Mouse (Mus musculus) midbrain, embryonic 11.5 days (tissue): ENCODE results near the gene Ccdc162. TPM values are rescaled to one million over a fixed set of nuclear protein-coding genes. Genes with fewer than 3 reads are reported as not detected.

ENCODE experiments used
- ATAC-seq: fragments of 200-750 bp; cut with Nextera tagmentation; 2 replicates; pipeline ENCODE4 v1.8.0; 2017; ENCODE audit warnings: moderate TSS enrichment, moderate library complexity; ENCODE audit not compliant: low FRiP score
- DNase-seq: peaks from one replicate; pipeline ENCODE4 v3.0.0; 2015; ENCODE audit warnings: low spot score; ENCODE audit errors: missing footprints
- H3K27ac ChIP-seq: fragments of 300-500 bp; sonication (generic); 2 replicates; pipeline ENCODE4 v1.5.1; 2014; ENCODE audit warnings: low read depth, low read length
- H3K27me3 ChIP-seq: fragments of 300-500 bp; sonication (generic); 2 replicates; pipeline ENCODE4 v1.6.1; 2014; ENCODE audit warnings: mild to moderate bottlenecking, low read length, moderate library complexity, mixed read lengths; ENCODE audit not compliant: control insufficient read depth, insufficient read depth
- H3K36me3 ChIP-seq: fragments of 300-500 bp; sonication (generic); 2 replicates; pipeline ENCODE4 v1.6.1; 2014; ENCODE audit warnings: mild to moderate bottlenecking, low read length, moderate library complexity, mixed read lengths; ENCODE audit not compliant: control insufficient read depth, insufficient read depth
- H3K4me1 ChIP-seq: fragments of 300-500 bp; sonication (generic); 2 replicates; pipeline ENCODE4 v1.6.1; 2014; ENCODE audit warnings: low read length; ENCODE audit not compliant: control insufficient read depth, insufficient read depth
- H3K4me2 ChIP-seq: fragments of 300-500 bp; sonication (generic); 2 replicates; pipeline ENCODE4 v1.6.1; 2014; ENCODE audit warnings: mild to moderate bottlenecking, moderate library complexity
- H3K4me3 ChIP-seq: fragments of 300-500 bp; sonication (generic); 2 replicates; pipeline ENCODE4 v1.5.1; 2014; ENCODE audit warnings: low read depth, low read length
- H3K9ac ChIP-seq: fragments of 300-500 bp; sonication (generic); 2 replicates; pipeline ENCODE4 v1.6.1; 2014; ENCODE audit warnings: low read length
- H3K9me3 ChIP-seq: fragments of 300-500 bp; sonication (generic); 2 replicates; pipeline ENCODE4 v1.6.1; 2016; ENCODE audit warnings: low read length; ENCODE audit not compliant: control insufficient read depth
- WGBS: fragments of 180-500 bp; shearing (Covaris S2); extraction: QIAGEN DNeasy Blood & Tissue Kit; methylation state at CpG from one replicate; pipeline ENCODE4 v1.1.7; 2014; 5-methylcytosine and 5-hydroxymethylcytosine counted together
- polyA plus RNA-seq: library from polyadenylated mRNA; unstranded; fragments of >200 nt; fragmentation: Nextera tagmentation; extraction: Ambion mirVana; gene quantifications from 2 replicates; pipeline ENCODE4 v1.2.1, GENCODE M21; 2014

The Ccdc162 gene
- polyA plus RNA-seq, 1 experiment from 2014 or later = 0.33 TPM

DNA sequence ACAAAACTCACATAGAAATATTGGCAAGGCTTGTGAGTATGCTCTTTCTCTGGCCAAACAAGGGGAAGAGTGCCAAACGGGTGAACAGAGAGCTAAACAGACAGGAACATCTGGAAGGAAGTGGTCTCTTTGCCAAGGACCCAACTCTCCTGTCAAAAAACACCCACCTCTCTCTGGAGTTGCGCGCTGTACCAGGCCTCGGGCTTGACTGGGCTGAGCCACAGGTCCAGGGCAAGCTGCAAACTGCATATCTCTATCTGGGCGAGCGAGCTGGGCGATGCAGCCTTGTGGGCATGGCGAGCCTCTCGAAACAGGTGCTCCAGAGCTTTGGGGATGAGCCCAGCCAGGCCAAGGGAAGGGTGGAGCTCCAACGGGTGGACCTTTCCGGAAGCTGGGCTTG, 82.6 kb downstream of the Ccdc162 start:
- Histone ChIP-seq H3K9ac (no peak overlapping the region), H3K4me2 (no peak overlapping the region), H3K36me3 (no peaks in the 10 kb centered on the region), H3K4me1 (no peaks in the 10 kb centered on the region), H3K27ac (no peak overlapping the region), H3K27me3 (no peaks in the 10 kb centered on the region), H3K9me3 (no peaks in the 10 kb centered on the region), H3K4me3 (no peak overlapping the region)
- DNase-seq (no peak), ATAC-seq (no peak)
- 91% methylated on average over 11 of the region's 11 CpGs for WGBS

DNA sequence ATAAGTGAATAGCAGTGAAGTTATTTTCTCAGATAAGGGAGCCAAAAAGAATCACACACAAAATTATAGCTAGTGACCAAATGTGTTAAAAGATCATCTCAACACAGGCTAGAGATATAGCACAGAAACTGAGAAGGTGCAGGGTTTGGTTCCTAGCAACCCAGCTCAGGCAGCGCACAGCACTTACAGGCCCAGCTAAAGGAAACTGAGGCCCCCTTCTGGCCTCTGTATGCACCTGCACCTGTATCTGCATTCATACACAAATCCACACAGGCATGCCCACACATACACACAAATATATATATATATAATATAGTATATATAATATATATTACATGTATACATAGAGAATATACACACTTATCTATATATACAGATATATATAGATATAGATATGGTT, 84.4 kb downstream of the Ccdc162 start:
- Histone ChIP-seq H3K4me2 (no peak overlapping the region), H3K4me1 (no peaks in the 10 kb centered on the region), H3K9me3 (no peaks in the 10 kb centered on the region), H3K36me3 (no peaks in the 10 kb centered on the region), H3K4me3 (no peak overlapping the region), H3K27ac (no peak overlapping the region), H3K27me3 (no peaks in the 10 kb centered on the region), H3K9ac (no peak overlapping the region)
- ATAC-seq (no peak), DNase-seq (no peak)
- WGBS = 100% methylated on average over 1 of the region's 1 CpGs

DNA sequence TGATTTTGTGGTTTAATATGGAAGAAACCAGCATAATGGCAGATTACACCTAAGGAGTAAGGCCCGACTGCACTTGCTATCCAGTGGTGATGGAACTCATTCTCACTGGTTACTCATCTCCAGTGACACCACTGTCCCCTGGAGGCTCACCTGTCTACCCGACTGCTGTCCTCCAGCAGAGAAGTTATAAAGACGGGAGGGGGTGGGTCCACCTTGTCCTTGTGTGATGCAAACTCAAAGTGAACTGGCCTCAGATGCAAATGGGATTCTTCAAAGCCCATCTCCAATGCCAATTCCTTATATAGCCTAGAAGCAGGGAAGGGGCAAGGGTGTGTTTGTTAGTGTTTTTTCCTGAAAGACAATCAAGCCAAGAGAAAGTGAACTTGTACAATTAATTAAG, 89.4 kb downstream of the Ccdc162 start:
- Histone ChIP-seq H3K27me3 (no peaks in the 10 kb centered on the region), H3K36me3 (no peaks in the 10 kb centered on the region), H3K4me1 (no peaks in the 10 kb centered on the region), H3K9me3 (no peaks in the 10 kb centered on the region), H3K4me2 (no peak overlapping the region), H3K27ac (no peak overlapping the region), H3K9ac (no peak overlapping the region), H3K4me3 (no peak overlapping the region)
- DNase-seq = no peak
- 82% methylated on average over 3 of the region's 3 CpGs for WGBS
- no peak for ATAC-seq

DNA sequence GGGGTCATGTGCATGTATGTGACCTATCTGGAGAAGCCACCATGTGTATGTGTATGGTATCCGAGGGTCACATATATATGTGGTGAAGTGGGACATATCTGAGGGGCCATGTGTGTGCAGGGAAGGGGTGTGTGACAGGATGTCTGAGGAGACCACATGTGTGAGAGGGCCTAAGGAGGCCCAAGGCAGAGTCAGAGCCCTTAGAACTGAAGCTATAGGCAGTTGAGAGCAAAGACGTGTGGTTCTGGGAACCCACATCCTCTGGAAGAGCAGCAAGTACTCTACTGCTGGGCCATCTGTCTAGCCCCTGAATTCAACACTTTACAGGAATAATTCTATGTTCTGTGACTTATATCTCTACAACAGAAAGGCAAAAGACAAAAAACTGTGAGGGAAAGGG, 96.4 kb downstream of the Ccdc162 start:
- H3K4me1 ChIP-seq = no peaks in the 10 kb centered on the region
- H3K27ac ChIP-seq = no peak overlapping the region
- H3K36me3 ChIP-seq = no peaks in the 10 kb centered on the region
- no peak overlapping the region for H3K4me3 ChIP-seq
- H3K27me3 ChIP-seq = no peaks in the 10 kb centered on the region
- WGBS = 90% methylated on average over 2 of the region's 2 CpGs
- no peak for ATAC-seq
- no peaks in the 10 kb centered on the region for H3K9me3 ChIP-seq
- H3K4me2 ChIP-seq = no peak overlapping the region
- H3K9ac ChIP-seq = no peak overlapping the region
- DNase-seq = no peak

DNA sequence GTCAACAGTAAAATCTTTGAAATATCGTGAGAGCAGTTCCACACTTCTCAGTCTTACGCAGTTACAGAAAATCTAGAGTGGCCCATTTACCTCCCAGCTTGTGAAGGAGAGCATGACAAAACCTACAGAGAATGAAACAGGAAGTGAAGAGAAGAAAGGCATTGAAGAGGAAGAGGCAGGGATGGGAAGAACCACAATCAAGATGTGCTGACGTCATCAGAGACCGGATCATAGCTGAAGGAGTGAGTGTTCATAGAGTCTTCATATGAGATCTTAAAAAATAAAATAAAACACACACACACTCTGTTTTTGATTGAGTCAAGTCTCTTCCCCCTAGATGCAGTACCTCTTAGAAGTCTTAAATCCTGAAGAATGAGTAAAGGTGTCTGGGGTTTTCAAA, 100.9 kb downstream of the Ccdc162 start:
- Histone ChIP-seq H3K4me3 (no peak overlapping the region), H3K36me3 (no peaks in the 10 kb centered on the region), H3K9me3 (no peaks in the 10 kb centered on the region), H3K27me3 (no peaks in the 10 kb centered on the region), H3K9ac (no peak overlapping the region), H3K27ac (no peak overlapping the region), H3K4me1 (no peaks in the 10 kb centered on the region), H3K4me2 (no peak overlapping the region)
- 91% methylated on average over 4 of the region's 4 CpGs for WGBS
- DNase-seq (no peak), ATAC-seq (no peak)

DNA sequence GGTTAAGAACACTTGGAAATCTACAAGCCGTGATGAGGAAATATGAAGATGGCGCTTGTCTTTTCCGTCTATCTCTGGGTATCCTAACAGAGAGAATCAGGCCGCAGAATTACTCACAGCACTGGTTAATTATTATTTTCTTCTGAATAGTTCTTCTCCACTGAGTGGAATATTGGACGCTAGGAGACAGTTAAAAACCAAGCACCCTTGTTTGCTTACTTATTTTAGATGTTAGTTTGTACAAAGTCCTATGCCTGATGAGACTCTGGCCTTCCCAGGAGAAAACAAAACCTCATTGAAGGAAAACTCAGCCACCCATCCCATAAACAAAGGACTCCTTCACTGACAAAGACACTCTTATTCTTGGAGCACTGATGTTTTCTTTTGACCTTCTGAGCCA, 104.5 kb downstream of the Ccdc162 start:
- WGBS = 85% methylated on average over 5 of the region's 5 CpGs
- no peak for ATAC-seq
- H3K4me3 ChIP-seq = no peak overlapping the region

DNA sequence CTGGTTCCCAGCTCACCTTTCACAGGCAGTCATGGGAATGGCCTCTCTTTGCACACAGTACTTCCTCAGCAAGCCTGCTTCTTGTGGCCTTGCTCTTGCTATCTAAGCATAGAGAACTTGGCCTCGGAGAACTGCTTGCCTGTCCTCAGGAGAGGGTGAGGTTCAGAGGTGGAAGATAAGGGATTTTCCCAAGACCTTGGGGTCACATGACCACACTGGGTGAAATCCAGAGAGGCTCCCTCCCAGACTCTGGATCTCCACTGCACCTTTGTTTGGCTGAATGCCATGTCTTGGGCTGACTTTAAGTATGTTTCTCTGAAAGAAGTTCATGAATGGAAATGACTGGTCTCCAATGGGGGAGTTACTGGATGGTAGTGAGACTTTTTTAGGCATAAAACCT, 107.0 kb downstream of the Ccdc162 start:
- no peak for ATAC-seq
- 91% methylated on average over 1 of the region's 1 CpGs for WGBS
- H3K4me2 ChIP-seq = no peak overlapping the region
- no peaks in the 10 kb centered on the region for H3K36me3 ChIP-seq
- H3K27me3 ChIP-seq = no peaks in the 10 kb centered on the region
- no peak overlapping the region for H3K9ac ChIP-seq
- H3K4me3 ChIP-seq = no peak overlapping the region
- H3K27ac ChIP-seq = no peak overlapping the region
- no peak for DNase-seq
- H3K4me1 ChIP-seq = no peaks in the 10 kb centered on the region
- no peaks in the 10 kb centered on the region for H3K9me3 ChIP-seq

More for the DNA sequence above, 104.5 kb downstream of the Ccdc162 start:
- Histone ChIP-seq H3K4me2 (no peak overlapping the region), H3K27ac (no peak overlapping the region), H3K4me1 (no peaks in the 10 kb centered on the region), H3K36me3 (no peaks in the 10 kb centered on the region), H3K27me3 (no peaks in the 10 kb centered on the region), H3K9me3 (no peaks in the 10 kb centered on the region), H3K9ac (no peak overlapping the region)
- no peak for DNase-seq

DNA sequence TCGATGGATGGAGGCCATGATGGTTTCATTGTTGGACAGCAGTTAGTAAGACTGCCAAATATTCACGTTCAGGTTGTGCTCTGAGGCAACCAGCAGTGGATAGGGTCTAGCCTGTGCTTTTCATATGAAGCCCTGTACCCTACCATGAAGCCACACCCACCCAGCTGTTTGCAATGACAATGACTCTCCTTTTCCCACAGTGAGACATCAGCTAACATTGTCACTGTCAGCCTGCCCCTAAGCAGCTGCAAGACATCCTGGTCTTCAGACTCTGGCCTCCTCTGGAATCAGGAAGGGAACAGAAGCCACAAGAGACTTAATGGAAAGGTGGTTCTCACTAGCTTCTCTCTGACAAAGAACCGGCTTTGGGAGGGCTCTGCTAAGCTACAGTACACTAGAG, 107.9 kb downstream of the Ccdc162 start:
- no peak overlapping the region for H3K9ac ChIP-seq
- H3K4me1 ChIP-seq = no peaks in the 10 kb centered on the region
- no peak for DNase-seq
- no peak overlapping the region for H3K4me3 ChIP-seq
- H3K27ac ChIP-seq = no peak overlapping the region
- H3K9me3 ChIP-seq = no peaks in the 10 kb centered on the region
- no peak overlapping the region for H3K4me2 ChIP-seq
- WGBS = 80% methylated on average over 3 of the region's 3 CpGs
- H3K36me3 ChIP-seq = no peaks in the 10 kb centered on the region
- no peaks in the 10 kb centered on the region for H3K27me3 ChIP-seq
- no peak for ATAC-seq

DNA sequence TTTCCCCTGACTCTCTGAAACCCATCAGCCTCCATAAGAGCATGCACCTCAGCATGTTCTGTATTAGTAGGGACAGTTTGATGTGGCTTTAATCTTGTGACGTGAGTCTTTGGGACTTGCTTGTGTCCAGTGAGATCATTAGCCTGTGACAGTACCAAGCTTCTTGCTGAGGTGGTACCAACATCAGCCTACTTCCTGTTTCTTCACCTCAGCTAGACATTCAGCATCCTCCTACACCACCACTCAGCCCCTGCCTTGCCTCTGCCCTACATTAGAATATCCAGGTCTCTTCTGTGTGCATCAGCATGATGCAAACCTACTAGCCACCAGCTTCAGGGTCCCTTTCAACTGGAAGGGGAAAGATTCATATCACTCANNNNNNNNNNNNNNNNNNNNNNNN, 113.8 kb downstream of the Ccdc162 start:
- WGBS = 81% methylated on average over 1 of the region's 1 CpGs
- Histone ChIP-seq H3K27ac (no peak overlapping the region), H3K27me3 (no peaks in the 10 kb centered on the region), H3K4me3 (no peak overlapping the region), H3K9ac (no peak overlapping the region), H3K36me3 (no peaks in the 10 kb centered on the region), H3K4me2 (no peak overlapping the region), H3K4me1 (no peaks in the 10 kb centered on the region), H3K9me3 (no peaks in the 10 kb centered on the region)
- ATAC-seq (no peak), DNase-seq (no peak)
